Mouse (Mus musculus): ENCODE measurements around the gene Slc35g1. TPM values are rescaled to one million over a fixed set of nuclear protein-coding genes. Genes with fewer than 3 reads are reported as not detected.
"Not testable (repeated sequence)": the region's sequence is repeated elsewhere in the genome, so short reads cannot be mapped to it uniquely, and the experiment has no call there.

Gene Slc35g1
- polyA plus RNA-seq, 1 experiment: 0.56 TPM

DNA sequence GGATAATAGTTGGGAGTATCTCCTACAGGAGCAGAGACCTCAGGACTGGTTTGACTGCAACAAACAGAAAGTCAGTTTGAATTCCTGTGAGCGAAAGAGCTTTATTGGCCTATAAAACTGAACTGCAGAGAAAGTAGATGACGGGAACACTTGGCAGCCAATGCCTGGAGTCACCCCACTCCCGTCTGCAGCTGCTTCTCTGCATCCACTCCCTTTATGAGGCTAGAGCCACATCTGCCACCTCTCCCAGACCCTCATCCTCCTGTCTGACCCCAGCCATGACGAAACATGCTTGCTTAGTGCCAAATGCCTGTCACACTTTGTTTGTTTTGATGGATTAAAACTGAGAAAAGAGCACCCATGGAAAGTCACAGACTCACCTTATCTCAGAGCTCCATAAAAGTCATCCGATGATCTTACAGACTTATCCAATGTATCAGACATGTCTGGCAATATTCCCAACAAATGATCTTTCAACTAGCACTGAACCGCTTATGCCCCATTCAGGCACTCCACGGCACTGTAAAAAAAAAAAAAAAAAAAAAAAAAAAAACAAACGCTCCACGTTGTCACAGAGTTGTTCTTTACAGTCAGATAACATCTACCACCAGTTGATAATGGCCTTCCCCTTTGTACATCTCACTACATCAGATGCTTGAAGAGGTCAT lies 37.7 kb upstream of the Slc35g1 start:
- Histone ChIP-seq H3K4me3 (replicated peaks) (no peak overlapping the region), H3K9me3 (peaks cover 6% of the 10 kb centered on the region), H3K36me3 (replicated peaks; ENCODE audit: low read length) (no peaks in the 10 kb centered on the region), H3K27me3 (replicated peaks) (peaks cover 2% of the 10 kb centered on the region), H3K4me1 (no peaks in the 10 kb centered on the region; the same call in 1 of the 2 replicates)
- TF ChIP-seq GATA1 (IDR thresholded peaks at IDR 0.05; ENCODE audit: borderline replicate concordance, low read length) (no peak), FLI1 (IDR thresholded peaks at IDR 0.05; ENCODE audit: low read length) (no peak)

DNA sequence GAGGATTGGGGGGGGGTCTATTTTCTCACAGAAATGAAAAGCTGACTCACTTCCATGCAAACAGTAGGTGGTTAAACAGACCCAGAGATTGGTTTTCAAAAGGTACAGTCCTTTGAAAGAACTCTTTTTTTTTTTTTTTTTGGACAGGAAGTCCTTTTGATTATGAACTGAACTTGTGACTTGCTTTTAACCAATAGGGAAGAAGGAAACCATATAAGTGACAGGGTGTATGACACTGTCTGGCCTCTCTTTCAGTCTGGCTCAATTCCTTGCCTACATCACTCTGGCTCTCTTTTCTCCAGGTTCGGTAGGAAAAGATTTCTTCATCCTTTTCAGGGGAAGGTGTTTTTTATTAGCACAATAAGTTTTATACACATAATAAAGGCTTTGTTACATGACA lies 36.5 kb upstream of the Slc35g1 start:
- H3K4me3 ChIP-seq (replicated peaks): no peak overlapping the region
- H3K36me3 ChIP-seq (replicated peaks; ENCODE audit: low read length): no peaks in the 10 kb centered on the region
- no peaks in the 10 kb centered on the region; the same call in 1 of the 2 replicates for H3K4me1 ChIP-seq
- TF ChIP-seq FLI1 (IDR thresholded peaks at IDR 0.05; ENCODE audit: low read length): no peak
- TF ChIP-seq GATA1 (IDR thresholded peaks at IDR 0.05; ENCODE audit: borderline replicate concordance, low read length): no peak
- peaks cover 6% of the 10 kb centered on the region for H3K9me3 ChIP-seq
- H3K27me3 ChIP-seq (replicated peaks): peaks cover 2% of the 10 kb centered on the region

DNA sequence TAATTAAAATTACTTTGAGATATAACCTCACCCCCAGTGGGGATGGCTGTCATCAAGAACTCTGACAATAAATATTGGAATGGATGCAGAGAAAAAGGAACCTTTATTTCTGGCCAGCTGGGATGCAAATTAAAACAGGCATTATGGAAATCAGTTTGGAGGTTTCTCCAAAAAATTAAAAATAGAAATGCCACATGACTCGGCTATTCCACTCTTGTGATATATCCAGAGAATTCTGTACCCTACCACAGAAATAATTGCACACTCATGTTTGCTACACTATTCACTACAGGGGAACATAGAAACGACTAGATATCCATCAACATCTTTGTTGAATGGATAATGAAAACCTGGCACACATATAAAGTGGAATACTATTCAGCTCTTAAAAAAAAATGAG lies 33.9 kb upstream of the Slc35g1 start:
- no peaks in the 10 kb centered on the region for H3K36me3 ChIP-seq (replicated peaks; ENCODE audit: low read length)
- H3K9me3 ChIP-seq: peaks cover 6% of the 10 kb centered on the region
- H3K4me1 ChIP-seq: no peaks in the 10 kb centered on the region; the same call in 1 of the 2 replicates
- H3K4me3 ChIP-seq (replicated peaks): no peak overlapping the region
- no peak for TF ChIP-seq FLI1 (IDR thresholded peaks at IDR 0.05; ENCODE audit: low read length)
- no peak for TF ChIP-seq GATA1 (IDR thresholded peaks at IDR 0.05; ENCODE audit: borderline replicate concordance, low read length)
- no peaks in the 10 kb centered on the region for H3K27me3 ChIP-seq (replicated peaks)

DNA sequence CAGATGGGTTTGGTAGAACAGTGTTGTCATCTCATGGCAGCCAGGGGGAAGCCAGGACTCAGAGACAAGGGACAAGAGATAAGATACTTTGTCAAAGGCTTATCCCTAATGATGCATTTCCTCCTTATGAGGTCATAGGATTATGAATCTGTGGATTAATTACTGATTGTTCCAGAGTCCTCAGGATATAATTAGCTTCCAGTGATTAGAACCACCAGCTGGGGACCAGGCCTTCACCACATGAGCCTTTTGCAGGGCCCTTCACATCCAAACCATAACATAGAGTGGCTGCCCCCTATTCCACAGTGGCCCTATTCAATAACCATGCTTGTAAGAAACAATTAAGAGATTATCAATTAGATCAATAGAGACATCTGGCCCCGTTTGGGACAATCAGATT lies 32.4 kb upstream of the Slc35g1 start:
- no peak overlapping the region for H3K4me3 ChIP-seq (replicated peaks)
- no peaks in the 10 kb centered on the region for H3K27me3 ChIP-seq (replicated peaks)
- H3K36me3 ChIP-seq (replicated peaks; ENCODE audit: low read length): no peaks in the 10 kb centered on the region
- peaks cover 6% of the 10 kb centered on the region for H3K9me3 ChIP-seq
- TF ChIP-seq GATA1 (IDR thresholded peaks at IDR 0.05; ENCODE audit: borderline replicate concordance, low read length) (no peak), FLI1 (IDR thresholded peaks at IDR 0.05; ENCODE audit: low read length) (no peak)
- no peaks in the 10 kb centered on the region; the same call in 1 of the 2 replicates for H3K4me1 ChIP-seq

DNA sequence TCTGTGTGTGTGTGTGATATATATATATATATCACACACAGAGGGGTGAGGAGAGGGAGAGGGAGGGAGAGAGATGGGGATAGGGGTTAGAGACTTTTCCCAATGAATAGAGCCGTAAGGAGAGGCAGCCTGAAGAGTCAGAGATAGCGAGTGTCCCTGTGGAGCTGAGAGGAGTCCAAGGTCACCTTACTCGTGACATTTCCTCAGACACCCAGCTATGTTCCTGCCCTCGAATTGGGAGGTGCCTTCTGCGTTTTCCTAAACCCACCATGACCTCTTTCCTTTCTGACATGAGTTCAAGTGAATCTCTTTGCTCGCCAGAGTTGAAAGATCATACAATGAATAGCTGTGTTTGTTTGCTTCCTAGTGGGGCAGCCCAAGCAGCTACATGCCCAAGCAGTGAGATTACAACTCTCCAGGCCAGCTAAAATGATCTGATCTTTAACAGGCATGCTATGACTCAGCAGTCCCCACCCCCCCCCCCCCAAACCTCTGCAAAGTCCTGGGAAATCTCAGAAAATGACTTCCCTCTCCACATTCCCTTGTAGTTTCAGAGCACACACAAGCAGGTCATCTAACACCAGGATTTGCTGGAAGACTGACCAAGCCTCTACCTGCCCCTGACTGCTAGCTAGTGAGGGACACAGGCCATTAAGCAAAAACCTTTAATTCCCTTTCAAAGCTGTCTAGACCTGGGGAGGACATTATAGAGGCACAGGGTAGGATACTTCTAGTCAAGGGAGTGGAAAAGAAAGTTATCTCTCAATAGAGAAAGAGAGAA lies 31.7 kb upstream of the Slc35g1 start:
- Histone ChIP-seq H3K4me1 (no peaks in the 10 kb centered on the region; the same call in 1 of the 2 replicates), H3K4me3 (replicated peaks) (no peak overlapping the region), H3K36me3 (replicated peaks; ENCODE audit: low read length) (no peaks in the 10 kb centered on the region), H3K27me3 (replicated peaks) (no peaks in the 10 kb centered on the region), H3K9me3 (peaks cover 7% of the 10 kb centered on the region)
- TF ChIP-seq GATA1 (IDR thresholded peaks at IDR 0.05; ENCODE audit: borderline replicate concordance, low read length): no peak
- TF ChIP-seq FLI1 (IDR thresholded peaks at IDR 0.05; ENCODE audit: low read length): no peak

DNA sequence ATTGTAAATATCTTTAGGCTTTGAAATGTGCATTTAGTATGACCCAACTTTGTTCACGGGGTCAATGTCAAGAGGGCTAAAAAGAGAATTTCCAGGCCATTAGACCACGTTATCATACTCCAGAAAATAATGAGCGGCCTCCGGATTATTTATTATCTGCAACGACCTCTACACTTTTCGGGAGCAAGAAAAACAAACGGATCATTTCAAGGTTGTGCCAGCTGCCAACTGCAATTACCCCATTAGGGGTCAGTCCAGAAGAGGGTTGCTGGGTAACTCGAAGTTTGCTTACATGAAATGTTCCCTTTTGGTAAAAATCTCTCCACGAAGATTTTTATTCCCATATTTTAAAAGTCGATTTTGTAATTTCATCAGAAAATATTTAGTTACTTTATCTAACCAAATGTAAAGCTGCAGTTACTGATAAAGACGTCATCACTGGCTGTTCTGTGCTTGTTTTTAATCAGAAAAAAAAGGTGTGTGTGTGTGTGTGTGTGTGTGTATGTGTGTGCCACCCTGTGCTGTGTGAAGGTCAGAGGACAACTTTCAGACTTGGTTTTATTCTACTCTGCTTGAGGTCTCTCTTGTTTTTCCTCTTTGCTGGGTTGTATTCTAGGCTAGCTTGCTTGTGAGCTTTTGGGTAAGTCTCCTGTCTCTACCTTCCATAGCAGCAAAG lies 30.7 kb upstream of the Slc35g1 start:
- Histone ChIP-seq H3K4me1 (no peaks in the 10 kb centered on the region; the same call in 1 of the 2 replicates), H3K4me3 (replicated peaks) (no peak overlapping the region), H3K9me3 (peaks cover 9% of the 10 kb centered on the region), H3K27me3 (replicated peaks) (no peaks in the 10 kb centered on the region), H3K36me3 (replicated peaks; ENCODE audit: low read length) (no peaks in the 10 kb centered on the region)
- TF ChIP-seq FLI1 (IDR thresholded peaks at IDR 0.05; ENCODE audit: low read length) (no peak), GATA1 (IDR thresholded peaks at IDR 0.05; ENCODE audit: borderline replicate concordance, low read length) (no peak)

DNA sequence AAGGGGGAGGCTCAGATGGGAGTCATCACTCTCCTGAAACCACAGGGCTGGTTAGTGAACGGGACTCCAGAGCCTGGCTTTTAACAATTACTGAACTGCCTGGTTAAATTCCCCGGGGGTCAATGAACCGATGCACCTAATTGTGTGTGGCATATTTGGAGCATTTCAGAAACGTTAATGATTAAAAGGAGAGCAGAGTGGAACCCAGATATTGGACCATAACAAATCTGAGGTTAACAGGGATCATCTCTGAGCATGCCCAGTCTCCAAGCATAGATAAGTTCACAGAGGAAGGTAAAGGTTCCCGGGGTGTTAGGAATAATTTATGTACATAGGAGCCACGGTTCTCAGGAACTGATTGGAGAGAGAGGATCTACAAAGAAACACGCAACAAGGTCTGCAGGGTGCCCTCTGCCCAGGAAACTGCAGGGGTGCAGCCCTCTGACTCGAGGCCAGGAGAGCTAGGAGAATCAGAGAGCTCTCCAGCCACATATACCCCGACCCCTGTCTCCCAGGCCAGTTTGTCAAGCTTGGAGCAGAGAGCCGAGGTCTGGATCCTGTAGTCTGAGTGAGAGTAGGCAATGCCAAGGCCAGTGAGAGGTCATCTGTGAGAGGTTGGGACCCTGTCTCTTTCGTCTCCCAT lies 23.2 kb upstream of the Slc35g1 start:
- Histone ChIP-seq H3K36me3 (replicated peaks; ENCODE audit: low read length) (no peaks in the 10 kb centered on the region), H3K27me3 (replicated peaks) (peaks cover 17% of the 10 kb centered on the region), H3K9me3 (0 out of 2 replicates have a peak, but pooled peaks cover 6% of the 10 kb centered on the region), H3K4me1 (no peaks in the 10 kb centered on the region), H3K4me3 (replicated peaks) (no peak overlapping the region)
- TF ChIP-seq GATA1 (IDR thresholded peaks at IDR 0.05; ENCODE audit: borderline replicate concordance, low read length) (no peak), FLI1 (IDR thresholded peaks at IDR 0.05; ENCODE audit: low read length) (no peak)

DNA sequence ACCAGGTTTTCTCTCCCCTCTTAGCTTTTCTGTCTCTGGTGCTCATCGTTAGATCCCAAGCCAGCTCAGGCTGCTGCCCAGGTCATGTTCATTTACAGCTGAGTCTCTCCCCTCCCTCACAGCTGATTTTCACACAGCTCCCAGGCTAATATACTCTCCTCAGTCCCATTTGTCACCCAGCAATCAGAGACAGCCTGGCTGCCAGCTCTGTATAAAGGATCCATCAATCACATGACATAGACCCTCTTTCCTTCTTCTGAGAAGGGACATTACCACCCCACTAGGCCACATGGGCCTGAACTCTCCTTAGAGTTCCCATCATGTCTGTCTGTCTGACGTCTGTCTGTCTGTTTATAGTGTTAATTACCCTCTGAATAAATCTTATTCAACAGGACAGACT lies 22.4 kb upstream of the Slc35g1 start:
- TF ChIP-seq GATA1 (IDR thresholded peaks at IDR 0.05; ENCODE audit: borderline replicate concordance, low read length) (no peak), FLI1 (IDR thresholded peaks at IDR 0.05; ENCODE audit: low read length) (no peak)
- peaks cover 17% of the 10 kb centered on the region for H3K27me3 ChIP-seq (replicated peaks)
- H3K9me3 ChIP-seq: 0 out of 2 replicates have a peak, but pooled peaks cover 6% of the 10 kb centered on the region
- H3K36me3 ChIP-seq (replicated peaks; ENCODE audit: low read length): no peaks in the 10 kb centered on the region
- H3K4me3 ChIP-seq (replicated peaks): no peak overlapping the region
- H3K4me1 ChIP-seq: no peaks in the 10 kb centered on the region

DNA sequence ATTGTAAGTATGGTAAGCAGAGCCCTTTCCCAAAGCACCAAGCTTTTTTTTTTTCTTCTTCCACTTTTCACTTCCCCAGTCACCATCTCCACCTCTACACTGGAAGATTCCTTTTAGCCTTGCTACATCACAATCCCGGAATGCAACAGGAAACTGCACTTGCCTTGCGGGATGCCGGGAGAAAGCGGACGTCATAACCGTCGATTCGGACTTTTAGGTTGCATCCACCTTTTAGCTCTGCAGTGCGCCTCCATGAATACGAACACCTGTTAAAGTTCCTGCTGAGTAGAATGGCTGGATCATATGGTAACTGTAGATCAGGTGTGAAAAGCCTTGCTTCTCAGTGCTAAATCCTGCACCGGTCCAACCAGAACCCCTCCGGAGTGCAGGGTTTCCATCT lies 12.0 kb upstream of the Slc35g1 start:
- TF ChIP-seq FLI1 (IDR thresholded peaks at IDR 0.05; ENCODE audit: low read length) (no peak), GATA1 (IDR thresholded peaks at IDR 0.05; ENCODE audit: borderline replicate concordance, low read length) (no peak)
- Histone ChIP-seq H3K9me3 (no peaks in the 10 kb centered on the region), H3K4me3 (replicated peaks) (no peak overlapping the region), H3K4me1 (no peaks in the 10 kb centered on the region), H3K36me3 (replicated peaks; ENCODE audit: low read length) (no peaks in the 10 kb centered on the region), H3K27me3 (replicated peaks) (peaks cover 8% of the 10 kb centered on the region)

DNA sequence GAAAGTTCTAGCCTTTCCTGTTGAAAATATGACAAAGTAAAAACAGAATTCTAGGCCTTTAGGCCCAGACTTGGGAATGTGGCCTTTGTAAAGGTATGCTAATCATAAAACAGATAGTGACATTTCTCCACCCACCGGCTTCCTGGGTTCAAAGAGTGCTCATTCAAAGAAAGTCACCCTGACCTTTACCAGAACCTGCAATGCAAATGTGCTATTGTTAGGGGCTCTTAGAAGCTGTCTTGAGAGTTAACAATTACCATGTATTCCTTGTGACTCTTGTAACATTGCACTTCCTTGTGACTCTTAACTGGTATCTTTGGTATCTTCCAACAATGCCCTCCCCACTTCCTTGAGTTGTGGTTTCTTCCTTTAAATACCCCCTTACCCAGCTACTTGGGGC lies 8.8 kb upstream of the Slc35g1 start:
- not testable (repeated sequence) for H3K4me3 ChIP-seq (replicated peaks); H3K36me3 ChIP-seq (replicated peaks; ENCODE audit: low read length); H3K27me3 ChIP-seq (replicated peaks); H3K4me1 ChIP-seq; H3K9me3 ChIP-seq

Measured in megakaryocyte, embryonic 14.5 days (primary cell).